Mouse (Mus musculus) intestine, postnatal 0 days (tissue): ENCODE measurements around the gene 4921524J17Rik. TPM values are rescaled to one million over a fixed set of nuclear protein-coding genes. Genes with fewer than 3 reads are reported as not detected.

Experiments used
- ATAC-seq: fragments of 200-750 bp; cut with Nextera tagmentation; 2 replicates; pipeline ENCODE4 v1.8.0; 2017; ENCODE audit warnings: mild to moderate bottlenecking, moderate TSS enrichment, moderate library complexity
- H3K27ac ChIP-seq: fragments of 300-500 bp; sonication (generic); 2 replicates; pipeline ENCODE4 v1.5.1; 2014; ENCODE audit warnings: mild to moderate bottlenecking, low read depth, low read length, moderate library complexity
- H3K27me3 ChIP-seq: fragments of 300-500 bp; sonication (generic); replicated peaks from 2 replicates; pipeline ENCODE4 v1.6.1; 2014; ENCODE audit warnings: low read length, mixed read lengths; ENCODE audit not compliant: control insufficient read depth, insufficient read depth
- H3K36me3 ChIP-seq: fragments of 300-500 bp; sonication (generic); 2 replicates; pipeline ENCODE4 v1.6.1; 2014; ENCODE audit warnings: mild to moderate bottlenecking, moderate library complexity; ENCODE audit not compliant: control insufficient read depth, insufficient read depth
- H3K4me1 ChIP-seq: fragments of 300-500 bp; sonication (generic); replicated peaks from 2 replicates; pipeline ENCODE4 v1.6.1; 2014; ENCODE audit warnings: antibody characterized with exemption, low read length, mixed read lengths; ENCODE audit not compliant: control insufficient read depth, insufficient read depth
- H3K4me2 ChIP-seq: fragments of 300-500 bp; sonication (generic); replicated peaks from 2 replicates; pipeline ENCODE4 v1.6.1; 2014; ENCODE audit warnings: low read depth, mild to moderate bottlenecking, moderate library complexity
- H3K4me3 ChIP-seq: fragments of 300-500 bp; sonication (generic); 2 replicates; pipeline ENCODE4 v1.5.1; 2014; ENCODE audit warnings: low read depth, low read length
- H3K9ac ChIP-seq: fragments of 300-500 bp; sonication (generic); 2 replicates; pipeline ENCODE4 v1.6.1; 2014; ENCODE audit warnings: mild to moderate bottlenecking, low read depth, low read length
- H3K9me3 ChIP-seq: fragments of 300-500 bp; sonication (generic); 2 replicates; pipeline ENCODE4 v1.6.1; 2016; ENCODE audit warnings: mixed run types; ENCODE audit not compliant: control insufficient read depth
- CTCF ChIP-seq: sonication (generic); IDR thresholded peaks from 2 replicates; pipeline ENCODE4 v1.5.1; 2016; ENCODE audit warnings: low read depth, mild to moderate bottlenecking, control low read depth, antibody characterized with exemption, moderate library complexity
- WGBS: fragments of 180-500 bp; shearing (Covaris S2); extraction: QIAGEN DNeasy Blood & Tissue Kit; methylation state at CpG from one replicate; pipeline ENCODE4 v1.1.7; 2014; 5-methylcytosine and 5-hydroxymethylcytosine counted together
- polyA plus RNA-seq: library from polyadenylated mRNA; unstranded; fragments of >200 nt; fragmentation: Nextera tagmentation; extraction: Ambion mirVana; gene quantifications from 2 replicates; pipeline ENCODE4 v1.2.1, GENCODE M21; 2015

The 4921524J17Rik gene
- polyA plus RNA-seq, 1 experiment from 2014 or later: 24.3 TPM

GRCm38 (mm10) chr8:85408526-85408925 lies 24.1 kb downstream of the 4921524J17Rik start:
- no peak overlapping the region for H3K27ac ChIP-seq
- no peak overlapping the region for H3K9ac ChIP-seq
- no peak for TF ChIP-seq CTCF
- WGBS: 70% methylated on average over 3 of the region's 3 CpGs
- no peaks in the 10 kb centered on the region for H3K4me1 ChIP-seq
- no peak overlapping the region for H3K4me2 ChIP-seq
- H3K4me3 ChIP-seq: no peak overlapping the region
- H3K36me3 ChIP-seq: no peaks in the 10 kb centered on the region; the same call in 1 of the 2 replicates
- no peak for ATAC-seq
- H3K9me3 ChIP-seq: no peaks in the 10 kb centered on the region
- H3K27me3 ChIP-seq: no peaks in the 10 kb centered on the region

DNA sequence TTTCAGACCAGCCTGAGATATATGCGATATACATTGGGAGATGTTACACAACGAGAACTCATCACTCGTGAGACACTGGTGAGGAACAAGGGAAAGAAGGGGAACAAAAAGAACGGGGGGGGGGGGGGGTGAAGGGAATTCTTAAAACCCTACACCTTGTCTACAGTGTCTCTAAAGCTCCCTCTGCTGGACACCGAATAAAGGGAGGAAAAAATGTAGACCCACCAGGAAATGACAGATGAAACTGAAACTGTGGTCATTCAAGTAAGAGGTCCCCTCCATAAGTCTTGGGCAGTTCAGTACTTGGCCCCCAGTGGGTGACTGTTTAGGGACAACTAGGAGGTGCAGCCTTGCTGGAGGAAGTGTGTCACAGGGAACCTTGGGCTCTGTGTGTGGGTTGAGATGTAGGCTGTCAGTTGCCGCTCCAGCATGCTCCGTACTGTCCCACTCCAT lies 24.6 kb downstream of the 4921524J17Rik start:
- Histone ChIP-seq H3K4me1 (no peaks in the 10 kb centered on the region), H3K9me3 (no peaks in the 10 kb centered on the region), H3K4me3 (no peak overlapping the region), H3K27me3 (no peaks in the 10 kb centered on the region), H3K4me2 (no peak overlapping the region), H3K27ac (no peak overlapping the region), H3K9ac (no peak overlapping the region), H3K36me3 (no peaks in the 10 kb centered on the region; the same call in 1 of the 2 replicates)
- 66% methylated on average over 7 of the region's 7 CpGs for WGBS
- ATAC-seq: peak; percentile 36; the same call in 1 of the 2 replicates
- peak; percentile 73 for TF ChIP-seq CTCF

DNA sequence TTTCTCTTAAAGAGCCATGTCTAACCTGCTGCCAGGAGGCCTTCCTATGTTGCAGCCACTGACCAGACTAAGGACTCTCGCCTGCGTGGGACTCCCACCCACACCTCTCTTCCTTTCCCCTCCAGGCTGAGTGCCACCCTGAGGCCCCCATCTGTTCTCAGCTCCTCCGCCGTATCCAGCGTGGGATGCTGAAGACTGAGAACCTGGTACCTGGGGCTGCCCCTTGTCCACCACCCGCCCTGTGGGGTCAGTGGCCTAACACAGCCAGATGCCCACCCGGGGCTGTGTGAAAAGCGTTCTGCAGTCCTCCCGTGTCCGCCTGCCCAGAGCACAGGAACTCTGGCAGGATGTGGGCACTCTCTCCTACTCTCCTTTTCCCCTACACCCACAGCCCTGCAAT lies 26.7 kb downstream of the 4921524J17Rik start:
- 81% methylated on average over 10 of the region's 10 CpGs for WGBS
- Histone ChIP-seq H3K4me3 (no peak overlapping the region), H3K27me3 (no peaks in the 10 kb centered on the region), H3K9me3 (no peaks in the 10 kb centered on the region), H3K27ac (no peak overlapping the region), H3K36me3 (no peaks in the 10 kb centered on the region; the same call in 1 of the 2 replicates), H3K9ac (no peak overlapping the region), H3K4me1 (no peaks in the 10 kb centered on the region), H3K4me2 (no peak overlapping the region)
- no peak for ATAC-seq
- TF ChIP-seq CTCF: no peak

GRCm38 (mm10) chr8:85405418-85405817 lies 27.2 kb downstream of the 4921524J17Rik start:
- no peak overlapping the region for H3K4me3 ChIP-seq
- WGBS: 45% methylated on average over 3 of the region's 3 CpGs

GRCm38 (mm10) chr8:85398548-85398947 lies 34.1 kb downstream of the 4921524J17Rik start:
- H3K4me3 ChIP-seq: no peak overlapping the region
- WGBS: 91% methylated on average over 4 of the region's 4 CpGs
- peak; percentile 49; the same call in 1 of the 2 replicates for TF ChIP-seq CTCF
- no peak overlapping the region for H3K9ac ChIP-seq
- no peaks in the 10 kb centered on the region for H3K27me3 ChIP-seq
- no peaks in the 10 kb centered on the region for H3K4me1 ChIP-seq
- no peak for ATAC-seq
- H3K9me3 ChIP-seq: no peaks in the 10 kb centered on the region
- no peak overlapping the region for H3K4me2 ChIP-seq
- H3K36me3 ChIP-seq: no peaks in the 10 kb centered on the region
- H3K27ac ChIP-seq: no peak overlapping the region

More at GRCm38 (mm10) chr8:85405418-85405817, 27.2 kb downstream of the 4921524J17Rik start:
- no peak for ATAC-seq
- Histone ChIP-seq H3K27ac (no peak overlapping the region), H3K9ac (no peak overlapping the region), H3K4me1 (no peaks in the 10 kb centered on the region), H3K9me3 (no peaks in the 10 kb centered on the region), H3K27me3 (no peaks in the 10 kb centered on the region), H3K4me2 (no peak overlapping the region), H3K36me3 (no peaks in the 10 kb centered on the region; the same call in 1 of the 2 replicates)
- no peak for TF ChIP-seq CTCF

DNA sequence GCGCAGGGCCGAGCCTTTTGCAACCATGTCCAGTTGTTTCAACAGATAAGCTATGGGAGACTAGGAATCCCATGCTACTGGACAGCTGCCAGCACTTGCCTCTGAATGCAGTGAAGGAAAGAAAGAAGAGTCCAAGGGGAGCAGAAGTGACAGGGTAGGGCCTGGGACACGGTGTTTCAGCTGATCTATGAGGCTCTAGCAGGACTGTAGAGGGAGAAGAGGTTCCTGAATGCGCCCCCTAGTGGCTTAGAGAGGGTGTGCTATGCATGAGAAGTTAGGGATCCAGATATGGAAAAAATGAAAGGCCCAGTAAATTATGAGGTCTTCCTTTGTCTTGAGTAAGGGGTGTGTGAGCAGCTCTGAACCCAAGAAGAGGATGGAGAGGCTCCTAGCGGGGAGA lies 35.1 kb downstream of the 4921524J17Rik start:
- peak; percentile 60 for ATAC-seq
- Histone ChIP-seq H3K27ac (no peak overlapping the region), H3K9ac (no peak overlapping the region), H3K27me3 (no peaks in the 10 kb centered on the region), H3K4me1 (no peaks in the 10 kb centered on the region), H3K4me2 (no peak overlapping the region), H3K4me3 (no peak overlapping the region), H3K9me3 (no peaks in the 10 kb centered on the region), H3K36me3 (no peaks in the 10 kb centered on the region)
- 40% methylated on average over 5 of the region's 5 CpGs for WGBS
- TF ChIP-seq CTCF: peak; percentile 86
